Mouse (Mus musculus): Measurements from ENCODE around the gene Arrdc4.

Arrdc4 gene

DNA sequence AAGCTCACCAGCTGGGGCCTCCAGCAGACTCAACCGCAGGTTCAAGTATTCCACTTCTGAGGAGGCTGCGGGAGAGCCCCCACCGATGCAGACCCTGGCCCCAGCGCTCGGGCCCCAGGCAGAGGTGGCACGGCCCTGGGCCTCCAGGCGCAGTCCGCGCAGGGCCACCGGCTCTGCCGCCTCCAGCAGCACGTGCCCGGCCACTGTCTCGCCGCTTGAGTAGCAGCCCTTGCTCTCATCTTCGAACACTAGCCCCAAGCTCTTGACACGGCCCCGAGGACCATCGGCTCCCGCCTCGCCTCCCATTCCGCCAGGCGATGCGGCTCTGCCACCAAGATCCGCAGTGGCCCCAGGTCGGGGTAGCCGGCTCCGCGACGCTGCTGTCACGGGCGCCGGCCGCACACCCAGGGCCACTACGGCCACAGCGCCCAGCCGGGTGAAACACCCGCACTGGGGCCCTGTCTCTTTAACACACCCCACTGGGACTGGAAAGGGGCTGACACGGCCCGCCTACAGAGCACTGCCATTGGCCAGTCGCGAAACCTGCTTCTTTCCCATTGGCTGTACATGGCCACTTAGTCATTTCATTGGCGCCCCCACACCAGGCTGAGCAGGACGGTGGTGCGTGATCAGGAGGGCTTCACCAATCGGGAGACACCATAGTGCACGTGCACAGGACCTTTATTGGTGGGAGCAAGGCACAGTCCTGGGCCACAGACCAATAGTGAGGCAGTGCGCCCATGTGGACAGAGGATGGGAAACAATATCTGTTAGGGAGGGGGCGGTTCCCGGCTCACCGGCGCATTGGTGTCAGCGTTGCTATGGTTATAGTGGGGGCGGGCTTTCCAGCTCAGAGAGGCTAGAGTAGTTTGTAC lies at the start of gene Arrdc4:
TSS of gene Arrdc4 (minus strand) at position 481 of the 875 bp plus-strand sequence.
- peak; percentile 98 for DNase-seq (ENCODE audit: low spot score)

DNA sequence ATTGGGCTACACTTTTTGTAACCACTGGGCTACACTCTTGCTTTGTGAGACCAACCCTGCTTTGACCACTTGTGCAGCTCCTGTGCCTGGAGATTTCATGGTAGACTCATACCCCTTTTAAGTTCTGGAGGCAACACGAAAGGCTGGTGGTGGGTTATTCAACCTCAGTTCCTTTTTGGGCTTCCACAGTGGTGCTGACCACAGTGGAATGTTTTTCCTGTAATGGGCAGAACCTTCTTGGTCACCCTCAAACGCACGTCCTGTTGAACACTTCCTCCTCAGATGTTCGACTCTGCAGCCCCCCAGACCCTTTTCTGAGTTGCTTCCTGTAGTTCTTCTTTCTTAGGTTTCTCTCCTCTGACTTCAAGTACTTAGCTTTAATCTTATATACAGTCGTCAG lies 46.5 kb upstream of the Arrdc4 start:
- no peak for DNase-seq (ENCODE audit: low spot score)

DNA sequence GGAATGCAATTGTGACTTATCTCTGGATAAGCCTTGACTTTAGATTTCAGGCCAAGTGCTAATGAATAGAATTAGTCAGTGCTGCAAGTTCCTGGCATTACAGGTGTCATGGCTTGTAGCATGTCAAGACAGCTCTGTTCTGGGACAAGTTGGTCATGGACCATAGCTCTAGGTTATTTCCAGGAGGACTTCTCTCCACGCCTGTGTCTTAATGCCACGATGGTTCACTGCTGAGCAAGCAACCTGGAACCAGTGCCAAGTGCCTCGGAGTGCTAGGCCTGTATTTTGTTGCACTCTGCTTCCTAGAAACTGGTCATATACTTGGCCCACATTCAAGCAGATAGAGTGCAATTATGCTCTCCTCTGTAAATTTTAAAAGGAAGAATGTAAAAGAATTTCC lies 39.7 kb upstream of the Arrdc4 start:
- no peak for DNase-seq (ENCODE audit: low spot score)

DNA sequence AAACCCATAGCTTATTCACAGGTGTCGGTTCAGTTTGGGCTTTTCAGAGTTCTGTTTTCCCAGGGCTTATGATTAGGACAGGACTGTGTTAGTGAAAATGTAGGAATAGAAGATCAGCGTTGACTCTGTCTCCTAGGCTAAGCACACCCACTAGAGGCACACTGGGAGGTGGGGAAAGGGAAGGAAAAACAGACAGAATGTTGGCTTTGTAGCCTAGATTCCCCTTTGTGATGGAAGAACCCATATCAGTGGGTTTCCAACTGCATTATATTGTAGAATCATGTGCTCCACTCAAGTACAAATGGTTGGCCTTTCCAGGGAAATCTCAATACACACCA lies 22.7 kb upstream of the Arrdc4 start:
- DNase-seq (ENCODE audit: low spot score) = no peak

DNA sequence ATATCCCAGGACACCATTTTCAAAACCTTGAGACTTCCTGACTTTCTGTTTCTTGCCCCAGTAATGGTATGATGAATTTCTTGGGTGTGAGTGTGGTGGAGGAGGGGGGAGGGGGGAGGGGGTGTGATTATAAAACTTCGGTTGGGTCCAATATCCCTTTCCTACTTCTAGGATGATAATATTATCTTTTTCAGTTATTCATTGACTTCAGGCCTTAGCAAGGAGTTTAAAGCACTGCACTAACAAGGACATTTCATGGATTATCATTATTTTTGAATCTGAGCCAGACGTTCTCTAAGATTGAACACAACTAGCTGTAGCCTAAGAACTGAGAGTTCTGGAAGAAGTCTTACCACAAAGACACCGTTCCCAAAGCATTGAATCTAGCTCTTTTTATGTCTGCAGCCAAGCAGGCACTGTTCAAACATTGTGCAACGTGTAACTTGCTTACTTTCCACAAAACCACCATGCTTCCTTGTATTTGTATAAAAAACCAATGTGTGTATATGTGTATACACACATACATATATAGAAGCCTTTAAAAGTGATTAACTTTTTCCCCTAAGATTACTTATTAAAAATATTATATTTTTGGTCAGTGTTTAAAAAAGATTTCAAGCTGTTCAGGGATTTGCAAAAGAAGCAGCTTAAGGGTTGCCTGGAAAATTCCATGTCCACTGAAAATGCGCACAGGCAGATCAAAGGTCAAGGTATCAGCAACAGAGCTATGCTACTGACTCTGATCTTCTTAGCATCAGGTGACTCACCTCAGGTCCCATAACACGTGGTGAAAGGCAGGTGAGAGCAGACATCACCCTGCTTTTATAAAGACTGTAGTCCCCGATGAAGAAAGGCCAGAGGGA lies 22.1 kb upstream of the Arrdc4 start:
- DNase-seq (ENCODE audit: low spot score) = no peak

DNA sequence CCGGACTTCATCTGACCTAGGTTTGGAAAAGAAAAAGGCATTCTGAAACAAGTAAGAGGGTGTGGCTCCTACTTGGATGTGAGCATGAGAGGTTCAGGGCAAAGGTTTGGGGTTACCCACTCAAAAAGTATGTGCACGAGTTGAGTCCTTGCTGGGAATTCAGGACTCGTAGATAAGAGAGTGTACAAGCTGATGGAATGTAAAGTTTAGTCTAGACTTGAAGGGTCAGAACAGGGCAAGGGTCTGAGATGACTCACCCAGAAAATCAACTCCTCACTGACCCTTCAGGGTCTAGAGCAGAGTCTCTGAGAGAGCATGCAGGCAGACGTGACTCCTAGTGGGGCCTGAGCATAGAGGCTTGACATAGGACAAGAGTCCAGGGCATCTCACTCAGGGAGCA lies 16.9 kb upstream of the Arrdc4 start:
- DNase-seq (ENCODE audit: low spot score) = no peak

DNA sequence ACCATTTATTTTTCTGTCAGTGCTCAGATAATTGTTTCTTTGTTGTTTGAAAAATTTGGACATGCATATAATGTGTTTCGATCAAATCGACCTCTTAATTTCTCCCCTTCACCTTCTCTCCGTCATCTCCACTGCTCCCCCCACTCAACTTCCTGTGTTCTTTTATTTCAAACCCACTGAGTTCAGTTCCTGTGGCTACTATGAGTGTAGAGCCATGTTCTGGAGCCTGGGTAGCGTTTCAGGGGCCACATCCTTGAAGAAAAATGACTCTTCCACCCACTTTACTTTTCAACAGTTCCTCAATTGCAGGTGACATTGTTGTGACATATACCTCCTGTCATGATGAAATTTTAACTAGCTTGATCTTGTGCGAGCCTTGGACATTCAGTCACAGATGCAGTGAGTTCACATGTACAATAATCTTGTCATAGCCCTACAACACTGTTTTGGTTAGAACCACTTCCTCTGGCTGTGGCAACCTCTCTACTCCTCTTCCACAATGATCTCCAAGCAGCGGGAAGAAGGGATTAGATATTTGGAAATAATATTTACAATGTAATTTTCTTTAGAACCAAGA lies 10.2 kb upstream of the Arrdc4 start:
- no peak for DNase-seq (ENCODE audit: low spot score)

DNA sequence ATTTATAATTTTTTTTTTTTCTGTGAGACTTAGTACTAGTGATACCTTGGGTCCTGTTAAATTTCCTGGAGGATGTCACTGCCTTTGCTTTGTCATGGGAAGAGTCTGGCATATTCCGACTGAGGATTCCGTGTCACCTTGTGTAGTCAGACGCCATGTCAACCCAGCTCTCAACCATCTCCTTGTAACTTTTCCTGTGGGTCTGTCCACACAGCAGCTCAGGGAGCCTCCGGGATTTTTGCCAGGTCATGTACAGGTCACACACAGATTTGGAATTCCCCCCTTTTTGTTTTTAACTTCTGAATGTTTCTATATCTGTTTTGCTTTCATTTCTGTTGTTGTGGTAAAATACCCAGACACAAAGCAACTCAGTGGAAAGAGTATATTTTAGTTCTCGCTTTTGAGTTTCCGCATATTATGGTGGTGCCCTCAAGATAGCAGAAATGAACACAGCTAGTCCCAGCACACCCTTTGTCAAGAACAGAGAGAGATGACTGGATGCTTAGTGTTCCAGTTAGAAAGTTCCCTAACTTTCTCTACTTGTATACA lies 7.7 kb upstream of the Arrdc4 start:
- DNase-seq (ENCODE audit: low spot score) = no peak

DNA sequence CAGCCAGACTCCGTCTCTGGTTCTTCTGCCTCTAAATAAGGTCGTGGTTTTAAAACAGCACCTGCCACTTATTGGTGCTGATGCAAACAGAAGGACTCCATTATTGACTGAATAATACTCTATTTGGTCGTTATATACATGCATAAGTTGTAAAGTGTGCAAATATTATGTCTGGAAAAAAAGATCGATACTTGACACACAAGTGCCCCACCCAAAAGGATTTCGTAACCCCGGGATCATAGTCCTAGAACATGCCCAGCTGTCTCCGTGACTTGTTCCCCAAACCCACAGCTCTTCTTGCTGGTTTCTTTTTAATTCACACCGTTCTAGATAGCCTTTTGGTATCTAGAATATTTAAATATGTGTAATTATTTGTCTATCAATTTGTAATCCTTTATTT lies 878 bp upstream of the Arrdc4 start:
- no peak for DNase-seq (ENCODE audit: low spot score)

DNA sequence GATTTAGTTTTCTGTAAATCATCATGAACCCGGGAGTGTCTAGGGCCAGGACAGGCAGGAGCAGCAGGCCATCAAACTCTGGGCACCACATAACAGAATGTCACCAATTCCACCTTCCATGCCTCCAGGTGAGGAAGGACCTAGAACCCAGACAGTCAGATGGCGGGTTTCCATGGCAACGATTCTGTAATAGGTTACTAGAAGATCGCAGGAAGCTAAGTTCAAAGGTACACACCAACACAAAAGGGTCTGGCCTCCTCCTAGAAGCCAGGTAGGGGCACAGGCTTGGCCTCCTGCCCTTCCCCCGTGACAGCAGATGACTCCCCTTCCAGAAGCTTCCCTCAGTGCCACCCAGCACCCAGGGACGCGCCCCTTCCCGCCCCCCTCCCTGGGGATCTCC lies 680 bp downstream of the Arrdc4 start:
- DNase-seq (ENCODE audit: low spot score) = peak; percentile 17

DNA sequence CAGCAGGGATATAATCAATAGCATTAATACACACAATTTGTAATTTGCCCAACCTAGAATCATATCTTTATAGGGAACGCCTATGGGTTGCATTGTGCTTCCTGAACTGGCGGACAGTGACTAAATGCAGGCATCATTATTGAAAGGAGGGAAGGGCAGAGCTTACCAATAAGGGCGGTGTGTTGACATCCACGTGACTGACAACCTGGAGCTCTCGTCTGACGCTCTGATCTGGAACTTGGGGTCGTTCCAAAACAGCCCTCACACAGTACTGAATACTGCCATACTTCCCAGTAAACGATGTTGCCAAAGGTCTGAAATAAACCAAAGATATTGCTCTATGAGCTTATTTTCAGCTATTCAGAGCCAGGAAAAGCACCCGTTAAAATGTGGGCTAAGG lies 4.4 kb downstream of the Arrdc4 start:
- DNase-seq (ENCODE audit: low spot score) = no peak

DNA sequence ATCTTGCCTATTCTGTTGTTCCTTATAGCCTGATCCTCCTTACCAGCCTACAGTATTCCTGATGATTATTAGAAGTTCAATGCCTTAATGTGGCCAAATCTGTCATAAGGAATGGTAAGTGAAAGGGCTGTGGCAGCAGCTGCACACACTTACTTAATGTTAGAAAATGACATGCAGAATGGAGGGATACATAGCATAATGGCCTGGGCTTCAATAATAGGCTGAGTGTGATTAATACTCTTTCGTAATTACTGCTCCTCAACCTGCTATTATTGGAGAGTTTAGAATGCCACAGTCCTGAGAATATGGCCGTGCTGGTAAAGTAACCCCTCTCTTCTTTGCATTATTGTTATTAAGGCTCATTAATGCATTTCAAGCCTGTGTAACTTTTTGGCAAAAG lies 4.8 kb downstream of the Arrdc4 start:
- DNase-seq (ENCODE audit: low spot score) = no peak

DNA sequence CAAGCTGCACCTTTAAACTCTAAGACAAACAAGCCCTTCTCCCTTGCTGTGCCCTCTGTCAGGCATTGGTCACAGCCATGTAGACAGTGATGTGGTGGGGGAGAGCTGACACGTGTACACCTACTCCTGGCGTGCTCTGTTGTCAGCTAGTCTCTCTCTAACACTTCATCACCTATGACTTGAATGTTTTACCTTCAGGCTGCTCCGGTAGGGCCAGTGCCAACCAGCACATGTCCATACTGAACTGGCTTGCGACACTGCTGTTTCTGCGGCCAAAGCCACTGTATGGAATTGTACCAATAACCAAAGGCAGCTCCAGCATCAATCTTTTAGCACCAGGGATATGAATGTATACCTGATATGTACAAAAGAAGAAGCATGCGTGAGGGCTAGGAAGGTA lies 8.3 kb downstream of the Arrdc4 start:
- no peak for DNase-seq (ENCODE audit: low spot score)

DNA sequence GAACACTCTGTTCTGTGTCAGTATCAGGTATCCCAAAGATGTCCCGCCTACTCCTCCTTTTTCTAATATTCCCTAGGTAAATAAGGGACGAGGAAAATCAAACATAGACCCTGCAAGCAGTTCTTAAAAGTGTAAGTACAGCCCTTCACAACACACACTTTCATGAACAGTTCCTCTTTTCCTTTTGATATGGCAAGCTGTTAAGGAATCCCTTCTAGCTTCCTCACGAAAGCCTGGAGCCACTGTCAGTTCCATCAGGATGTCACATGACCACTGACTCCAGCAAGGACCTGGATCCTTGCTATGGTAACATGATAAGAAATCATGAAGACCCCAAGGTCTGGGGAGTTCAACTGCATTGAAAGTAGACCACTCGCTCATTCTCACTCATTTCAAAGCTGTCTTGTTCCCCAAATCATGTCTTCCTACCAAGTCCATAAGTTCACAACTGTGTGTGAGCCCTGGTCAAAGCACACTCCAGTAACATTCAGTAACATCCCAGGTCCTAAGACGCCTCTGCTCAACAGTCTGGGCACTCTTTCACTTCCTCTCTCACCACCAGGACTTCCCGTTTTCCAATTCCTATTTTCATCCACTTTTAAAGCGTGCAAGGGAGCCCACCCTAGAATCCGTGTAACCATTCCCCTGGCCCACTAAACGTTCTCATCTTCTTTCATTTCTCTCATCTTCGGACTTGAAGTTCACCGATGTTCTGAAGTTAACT lies 10.2 kb downstream of the Arrdc4 start:
- no peak for DNase-seq (ENCODE audit: low spot score)

DNA sequence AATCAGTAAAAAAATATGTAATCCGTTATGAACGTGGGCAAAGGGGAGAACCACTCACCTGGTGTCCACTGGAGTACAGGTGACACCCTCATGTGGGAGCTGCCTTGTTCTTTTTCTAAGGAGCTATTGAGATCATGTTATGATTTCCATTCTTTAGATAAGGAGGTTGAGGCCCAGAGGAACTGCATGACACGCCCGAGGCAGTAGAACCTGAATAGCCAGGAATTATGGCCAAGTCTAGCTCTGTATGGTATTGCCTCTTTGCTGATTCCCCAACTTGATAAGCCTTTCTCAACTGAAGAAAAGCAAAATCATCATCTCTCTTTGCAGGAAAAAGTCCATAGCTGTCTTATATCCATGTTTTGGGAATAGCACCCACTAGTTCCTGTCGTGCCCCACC lies 22.7 kb downstream of the Arrdc4 start:
- DNase-seq (ENCODE audit: low spot score) = no peak

DNA sequence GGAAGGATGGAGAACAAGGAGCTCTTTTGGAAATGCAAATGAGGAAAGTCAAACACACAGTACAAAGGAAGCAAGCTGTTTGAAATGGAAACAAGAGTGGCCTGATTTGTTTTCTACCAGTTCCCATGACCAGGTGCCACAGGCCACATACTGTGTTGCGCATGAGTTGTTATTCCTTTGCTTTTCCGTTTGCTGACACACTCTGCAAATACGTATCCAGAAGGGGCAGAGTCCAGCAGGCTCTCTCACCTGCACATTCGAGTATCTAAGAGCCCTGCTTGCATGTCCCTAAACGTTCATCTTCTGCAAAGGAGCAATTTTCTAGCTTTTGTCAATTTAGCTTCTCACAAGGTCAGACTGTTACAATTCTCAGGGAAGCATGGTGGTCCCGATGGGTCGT lies 24.3 kb downstream of the Arrdc4 start:
- no peak for DNase-seq (ENCODE audit: low spot score)

DNA sequence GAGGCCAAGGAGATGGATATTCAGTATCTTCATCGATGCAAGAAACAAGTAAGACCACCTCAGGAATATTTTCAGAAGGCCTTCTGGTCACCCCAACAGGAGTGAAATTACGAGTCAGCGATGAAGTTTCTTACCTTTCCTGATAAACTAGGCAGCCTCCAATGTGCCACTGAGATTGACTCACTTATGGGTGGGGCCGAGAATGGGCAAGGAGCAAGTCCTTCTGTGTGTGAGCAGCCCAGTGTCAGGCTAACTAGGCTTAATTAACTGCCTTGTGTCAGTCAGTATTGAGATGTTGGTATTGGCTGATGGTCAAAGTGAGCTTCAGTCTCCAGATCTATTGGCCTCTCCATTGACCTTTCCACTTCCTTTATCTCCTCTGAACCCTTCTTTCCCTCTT lies 27.5 kb downstream of the Arrdc4 start:
- DNase-seq (ENCODE audit: low spot score) = no peak

DNA sequence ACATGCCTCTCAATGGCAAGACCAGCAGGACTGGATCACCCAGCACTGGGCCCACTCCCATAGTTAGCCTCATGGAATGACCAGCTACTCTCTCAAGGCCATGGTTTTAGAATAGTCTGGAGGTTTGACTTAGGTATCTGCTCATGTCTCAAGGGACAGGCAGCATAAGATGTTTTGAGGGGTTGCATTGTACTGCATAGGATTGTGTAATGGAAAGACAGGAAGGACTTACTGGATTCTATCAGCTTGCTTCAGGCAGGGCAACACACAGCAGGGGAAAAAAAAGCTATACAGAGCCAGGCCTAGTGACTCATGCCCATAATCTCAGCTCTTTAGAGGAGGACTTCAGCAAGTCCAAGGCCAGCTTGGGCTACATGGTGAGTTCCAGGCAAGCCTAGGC lies 31.1 kb downstream of the Arrdc4 start:
- no peak for DNase-seq (ENCODE audit: low spot score)

DNA sequence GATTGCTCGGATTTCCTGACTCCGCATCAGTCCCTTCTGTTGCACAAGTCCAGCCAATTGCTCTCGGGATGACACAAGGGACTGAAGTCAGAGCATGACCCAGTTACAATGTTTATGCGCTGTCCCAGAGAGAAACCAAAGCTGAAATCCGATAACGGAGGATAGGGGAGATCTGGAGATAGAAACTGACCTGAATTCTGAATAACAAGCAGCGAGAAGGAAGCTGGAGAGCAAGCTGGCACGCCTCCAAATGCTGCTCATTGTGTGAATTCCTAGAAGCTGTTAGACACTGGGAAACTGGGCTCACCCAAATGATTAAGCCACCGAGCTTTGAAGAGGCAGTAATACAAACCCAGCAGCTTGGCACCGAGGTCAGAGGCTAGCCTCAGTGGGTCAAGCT lies 31.5 kb downstream of the Arrdc4 start:
- DNase-seq (ENCODE audit: low spot score) = peak; percentile 53

DNA sequence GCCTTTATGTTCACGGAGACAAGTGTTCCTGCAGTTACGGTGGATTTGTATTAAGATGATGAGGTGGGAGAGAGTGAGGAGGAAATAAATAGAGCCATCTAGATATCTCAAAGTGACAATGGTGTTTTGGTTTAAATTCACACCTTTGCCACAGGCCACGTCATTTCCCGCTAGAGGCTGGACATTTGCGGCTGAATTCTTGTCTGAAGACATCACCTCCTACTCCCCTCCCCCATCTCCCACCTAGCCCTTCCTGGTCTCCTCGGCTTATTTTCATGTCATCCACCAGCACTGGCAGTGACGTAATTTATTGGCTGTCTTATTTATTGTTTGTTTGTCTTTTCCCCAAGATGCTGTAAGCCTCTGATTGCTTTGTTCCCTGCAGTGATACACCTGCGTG lies 32.1 kb downstream of the Arrdc4 start:
- no peak for DNase-seq (ENCODE audit: low spot score)

DNA sequence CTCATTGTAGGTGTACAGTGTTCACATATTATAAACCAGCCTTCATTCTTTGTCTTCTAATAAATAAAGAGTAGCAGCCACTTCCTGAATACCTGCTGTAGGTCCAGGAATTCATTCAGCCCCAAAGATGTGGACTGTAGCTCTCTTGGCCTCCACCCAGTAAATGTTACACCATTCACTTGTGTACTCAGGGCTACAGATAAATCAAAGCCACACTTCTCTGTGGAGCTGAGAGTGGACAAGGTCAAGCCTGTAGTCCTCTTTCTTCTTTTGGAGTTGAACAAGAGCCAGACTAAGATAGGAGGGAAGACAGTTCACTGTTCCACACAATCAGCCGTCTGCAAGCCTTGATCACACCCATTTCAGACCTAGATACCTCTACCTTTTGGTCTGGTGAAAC lies 36.1 kb downstream of the Arrdc4 start:
- no peak for DNase-seq (ENCODE audit: low spot score)

DNA sequence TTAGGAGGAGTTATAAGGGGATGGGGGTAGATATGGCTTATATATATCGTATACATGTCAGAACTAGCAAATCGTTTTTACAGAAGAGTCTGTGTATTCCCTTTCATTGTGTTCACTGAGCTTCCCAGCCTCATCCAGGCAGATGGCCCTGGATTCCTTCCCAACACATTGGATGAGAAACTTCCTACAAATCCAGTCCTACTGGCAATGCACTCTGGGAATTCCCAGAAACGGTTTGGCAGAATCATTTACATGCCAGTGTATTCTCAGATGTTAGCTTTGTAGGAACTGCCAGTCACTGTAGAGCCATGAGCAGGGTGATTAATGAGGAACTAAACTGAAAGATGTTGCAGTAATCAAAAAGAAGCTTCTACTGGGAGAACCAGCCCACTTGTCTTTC lies 36.6 kb downstream of the Arrdc4 start:
- no peak for DNase-seq (ENCODE audit: low spot score)

Data from ovary, postnatal 14 days (tissue).